Mouse (Mus musculus) gastrocnemius, adult 8-10 months (tissue): ENCODE measurements around the gene 1110032A03Rik. TPM values are rescaled to one million over a fixed set of nuclear protein-coding genes. Genes with fewer than 3 reads are reported as not detected.

Experiments used
- DNase-seq, 2 experiments: peaks; one replicate each; pipeline ENCODE4 v3.0.0; 2022; ENCODE audit warnings: low spot score in 2 of 2
- total RNA-seq, 4 experiments: library from RNA; stranded (reverse); gene quantifications; 2 replicates each; pipeline ENCODE4 v1.2.4; 2022

Gene 1110032A03Rik
- total RNA-seq, 4 experiments from 2014 or later: 12.1 to 15.4 (median 13.8) TPM

GRCm38 (mm10) chr9:50774026-50774462, 1.3 kb downstream of the 1110032A03Rik start:
- DNase-seq: no peak

- no peak for DNase-seq
These were observed 5.3 kb downstream of the 1110032A03Rik start for GRCm38 (mm10) chr9:50770011-50770410.

- DNase-seq: peak; percentile 95 to 96
These were observed 7.0 kb downstream of the 1110032A03Rik start, which contains the start of gene Fdxacb1 for GRCm38 (mm10) chr9:50768107-50769002. Fdxacb1 (plus strand) TSS chr9:50768236.

GRCm38 (mm10) chr9:50767531-50768106, 7.7 kb downstream of the 1110032A03Rik start:
- no peak for DNase-seq

GRCm38 (mm10) chr9:50763331-50763730, 12.0 kb downstream of the 1110032A03Rik start:
- DNase-seq: no peak

- no peak for DNase-seq
These were observed 13.6 kb downstream of the 1110032A03Rik start for GRCm38 (mm10) chr9:50761520-50762243.

- DNase-seq: no peak
These were observed 18.6 kb downstream of the 1110032A03Rik start for GRCm38 (mm10) chr9:50756711-50757110.

GRCm38 (mm10) chr9:50753947-50754346, 21.4 kb downstream of the 1110032A03Rik start:
- no peak for DNase-seq

GRCm38 (mm10) chr9:50752784-50753615, 22.3 kb downstream of the 1110032A03Rik start:
- DNase-seq: peak; percentile 93 to 95

GRCm38 (mm10) chr9:50752054-50752602, 23.2 kb downstream of the 1110032A03Rik start, which contains the start of gene Hspb2:
Hspb2 (minus strand) TSS chr9:50752354.
- DNase-seq: peak; percentile 59 to 70

- peak in 1 of 2 experiments; percentile 27 for DNase-seq
These were observed 24.0 kb downstream of the 1110032A03Rik start, which contains the start of gene Cryab for GRCm38 (mm10) chr9:50751323-50751722. Cryab (plus strand) TSS chr9:50751325.

GRCm38 (mm10) chr9:50750706-50751105, 24.6 kb downstream of the 1110032A03Rik start:
- DNase-seq: no peak

GRCm38 (mm10) chr9:50746214-50746677, 29.1 kb downstream of the 1110032A03Rik start, which contains the start of gene 2310030G06Rik:
2310030G06Rik (minus strand) TSS chr9:50746536.
- DNase-seq: no peak

GRCm38 (mm10) chr9:50745806-50746205, 29.5 kb downstream of the 1110032A03Rik start:
- no peak for DNase-seq

GRCm38 (mm10) chr9:50742744-50743143, 32.6 kb downstream of the 1110032A03Rik start:
- no peak for DNase-seq

- DNase-seq: no peak
These were observed 33.1 kb downstream of the 1110032A03Rik start for GRCm38 (mm10) chr9:50742261-50742660.

GRCm38 (mm10) chr9:50740867-50741784, 34.2 kb downstream of the 1110032A03Rik start:
- DNase-seq: no peak

- peak; percentile 93 for DNase-seq
These were observed 36.1 kb downstream of the 1110032A03Rik start, which contains the start of gene Dixdc1 for GRCm38 (mm10) chr9:50738914-50739870. Dixdc1 (minus strand) TSS chr9:50739517.
